In genomic region chr7:6171444-6172005, GRCm38 (mm10) we compare ENCODE assay signal across 8 mouse cellular contexts. TPM values are rescaled to one million over a fixed set of nuclear protein-coding genes. Genes with fewer than 3 reads are reported as not detected.
DNase-seq lines count a peak whose midpoint lies in the region; ATAC-seq and TF ChIP-seq lines count a peak whose summit lies in the region.

No protein-coding gene starts in this region.

- H3K4me1 ChIP-seq in cerebellum, adult 2 months (ENCODE audit: control insufficient read depth, insufficient read depth, low read length): peaks cover 4% of the 10 kb centered on the region; the same call in 1 of the 2 replicates
- H3K4me1 ChIP-seq in forebrain, embryonic 16.5 days (replicated peaks; ENCODE audit: control insufficient read depth, insufficient read depth, low read length): peaks cover 19% of the 10 kb centered on the region
- peaks cover 4% of the 10 kb centered on the region; the same call in 1 of the 2 replicates for H3K4me1 ChIP-seq in hindbrain, embryonic 11.5 days (replicated peaks; ENCODE audit: control insufficient read depth, insufficient read depth, low read length)

- DNase-seq in Muller cell, postnatal 12 days (ENCODE audit: inconsistent ontology term): peak; percentile 74
- peak; percentile 67 to 68 for DNase-seq in cerebellum, adult 2 months
- DNase-seq in hindbrain, embryonic 11.5 days (ENCODE audit: low spot score): peak; percentile 71
- DNase-seq in layer of hippocampus, postnatal 14 days (ENCODE audit: low spot score in 2 of 2): peak; percentile 64 to 73
- peak; percentile 82 for DNase-seq in lung, postnatal 10 days
- DNase-seq in ovary, adult 18-20 months (ENCODE audit: low spot score): peak; percentile 53
- peak; percentile 63 to 68 for DNase-seq in thymus, postnatal 10 days (ENCODE audit: low spot score in 2 of 2)

- no peaks in the 10 kb centered on the region for H3K36me3 ChIP-seq in forebrain, embryonic 16.5 days (ENCODE audit: control insufficient read depth, insufficient read depth)
- no peaks in the 10 kb centered on the region for H3K36me3 ChIP-seq in hindbrain, embryonic 11.5 days (ENCODE audit: control insufficient read depth, insufficient read depth, low read length)

- H3K4me2 ChIP-seq in forebrain, embryonic 16.5 days (ENCODE audit: low read length): peak overlapping the region; percentile 75
- H3K4me2 ChIP-seq in hindbrain, embryonic 11.5 days (replicated peaks; ENCODE audit: low read depth, low read length): peak overlapping the region; percentile 43

- H3K4me3 ChIP-seq in cerebellum, adult 2 months (replicated peaks; ENCODE audit: insufficient read depth, low read depth, low read length): peak overlapping the region; percentile 92
- peak overlapping the region; percentile 60 for H3K4me3 ChIP-seq in forebrain, embryonic 16.5 days (replicated peaks; ENCODE audit: low read length)
- peak overlapping the region; percentile 69 for H3K4me3 ChIP-seq in hindbrain, embryonic 11.5 days (ENCODE audit: low read depth, low read length)

- peak; percentile 56 for TF ChIP-seq CTCF in cerebellum, adult 2 months (IDR thresholded peaks at IDR 0.05; ENCODE audit: borderline replicate concordance, insufficient read depth, low read depth, low read length)

- TF ChIP-seq POLR2A in cerebellum, adult 2 months (IDR thresholded peaks at IDR 0.05; ENCODE audit: borderline replicate concordance, insufficient read depth, low read length): no peak

- H3K9ac ChIP-seq in forebrain, embryonic 16.5 days (replicated peaks; ENCODE audit: low read depth, low read length): peak overlapping the region; percentile 43
- peak overlapping the region; percentile 54 for H3K9ac ChIP-seq in hindbrain, embryonic 11.5 days (ENCODE audit: low read depth, low read length)

- WGBS in cerebellum, adult 2 months: under 1% methylated on average over 24 of the region's 24 CpGs
- under 1% methylated on average over 24 of the region's 24 CpGs for WGBS in forebrain, embryonic 16.5 days
- under 1% methylated on average over 24 of the region's 24 CpGs for WGBS in hindbrain, embryonic 11.5 days

- peak; percentile 37 for ATAC-seq in forebrain, embryonic 16.5 days
- ATAC-seq in hindbrain, embryonic 11.5 days (ENCODE audit: low FRiP score): peak; percentile 49

- no peaks in the 10 kb centered on the region for H3K9me3 ChIP-seq in forebrain, embryonic 16.5 days (ENCODE audit: control insufficient read depth, low read length)
- no peaks in the 10 kb centered on the region for H3K9me3 ChIP-seq in hindbrain, embryonic 11.5 days (ENCODE audit: control insufficient read depth, low read length)

- H3K27ac ChIP-seq in cerebellum, adult 2 months (ENCODE audit: insufficient read depth, low read length): peak overlapping the region; percentile 80
- peak overlapping the region; percentile 73 for H3K27ac ChIP-seq in forebrain, embryonic 16.5 days (ENCODE audit: low read length)
- peak overlapping the region; percentile 24 for H3K27ac ChIP-seq in hindbrain, embryonic 11.5 days (ENCODE audit: low read depth, low read length)

- H3K27me3 ChIP-seq in cerebellum, adult 2 months (ENCODE audit: control insufficient read depth, insufficient read depth, low read length): no peaks in the 10 kb centered on the region
- H3K27me3 ChIP-seq in forebrain, embryonic 16.5 days (replicated peaks; ENCODE audit: control insufficient read depth, insufficient read depth, low read length): no peaks in the 10 kb centered on the region
- H3K27me3 ChIP-seq in hindbrain, embryonic 11.5 days (ENCODE audit: control insufficient read depth, insufficient read depth, low read length): no peaks in the 10 kb centered on the region

RNA-seq across cellular contexts. Expression of gene Zfp444, which starts 0.5 kb away (rescaled TPM):
- 52.0 and 52.2 TPM in 2 replicates for polyA plus RNA-seq in cerebellum, adult 2 months (2012; rRNA removed)
- polyA plus RNA-seq in forebrain, embryonic 16.5 days (2015; fragmentation: Nextera tagmentation; extraction: Ambion mirVana): 99.6 and 101 TPM in 2 replicates
- polyA plus RNA-seq in hindbrain, embryonic 11.5 days (2014; fragmentation: Nextera tagmentation; extraction: Ambion mirVana): 67.9 and 73.1 TPM in 2 replicates
- total RNA-seq in layer of hippocampus, postnatal 14 days (2021): 10 to 100 TPM; 51.1 to 54.6 TPM

RNA-seq across cellular contexts. Expression of gene Zfp787, which starts 15.7 kb away (rescaled TPM):
- 45.2 and 45.9 TPM in 2 replicates for polyA plus RNA-seq in cerebellum, adult 2 months (2012; rRNA removed)
- polyA plus RNA-seq in forebrain, embryonic 16.5 days (2015; fragmentation: Nextera tagmentation; extraction: Ambion mirVana): 16.9 and 21.3 TPM in 2 replicates
- polyA plus RNA-seq in hindbrain, embryonic 11.5 days (2014; fragmentation: Nextera tagmentation; extraction: Ambion mirVana): 11.3 and 13.0 TPM in 2 replicates
- total RNA-seq in layer of hippocampus, postnatal 14 days (2021): 10 to 100 TPM; 25.7 to 26.8 TPM

RNA-seq across cellular contexts. Expression of gene Galp, which starts 25.4 kb away (rescaled TPM):
- polyA plus RNA-seq in cerebellum, adult 2 months (2012; rRNA removed): not detected in 2 replicates
- not detected in 2 replicates for polyA plus RNA-seq in forebrain, embryonic 16.5 days (2015; fragmentation: Nextera tagmentation; extraction: Ambion mirVana)
- polyA plus RNA-seq in hindbrain, embryonic 11.5 days (2014; fragmentation: Nextera tagmentation; extraction: Ambion mirVana): not detected in 2 replicates
- total RNA-seq in layer of hippocampus, postnatal 14 days (2021): not detected

RNA-seq across cellular contexts. Expression of gene Zscan5b, which starts 50.6 kb away (rescaled TPM):
- polyA plus RNA-seq in cerebellum, adult 2 months (2012; rRNA removed): not detected in 2 replicates
- polyA plus RNA-seq in forebrain, embryonic 16.5 days (2015; fragmentation: Nextera tagmentation; extraction: Ambion mirVana): not detected in 2 replicates
- polyA plus RNA-seq in hindbrain, embryonic 11.5 days (2014; fragmentation: Nextera tagmentation; extraction: Ambion mirVana): not detected in 2 replicates
- total RNA-seq in layer of hippocampus, postnatal 14 days (2021): not detected

Comparison
In these comparisons a context has a peak if more than half of its experiments do, and no peak if none do; other contexts are left out.
1. Peak in every context shown above with its lines: DNase-seq, ATAC-seq, H3K4me3 ChIP-seq and H3K27ac ChIP-seq.
2. H3K27ac ChIP-seq: peak in every context shown above with its lines; median percentile 80 in cerebellum, adult 2 months; 73 in forebrain, embryonic 16.5 days; 24 in hindbrain, embryonic 11.5 days.